Mouse (Mus musculus) CH12.LX (cell line): ENCODE measurements at regions not wholly inside any gene's neighbourhood (a gene's known extent, or its start where the extent isn't known, plus 50 kb on each side); places are given as distances from the start of the nearest gene placed in this dataset.

ENCODE experiments used
- DNase-seq: peaks from one replicate; pipeline ENCODE4 v3.0.0-alpha.2; 2013; ENCODE audit errors: extremely low read depth
- H3K27ac ChIP-seq: 2 replicates; pipeline ENCODE4 v1.5.1; 2012; ENCODE audit warnings: low read depth, mild to moderate bottlenecking, control low read depth, moderate library complexity; ENCODE audit not compliant: insufficient read depth
- H3K27me3 ChIP-seq: replicated peaks from 2 replicates; pipeline ENCODE3; 2012; ENCODE audit warnings: inconsistent platforms
- H3K36me3 ChIP-seq, 2 experiments: replicated peaks in 1 of 2; 2 replicates each; pipeline versions ENCODE3 to v1.6.1; 2012; ENCODE audit warnings: inconsistent platforms in 1 of 2, low read length in 1 of 2, mild to moderate bottlenecking in 1 of 2, mixed read lengths in 1 of 2, moderate library complexity in 1 of 2; ENCODE audit not compliant: control insufficient read depth in 1 of 2, insufficient read depth in 1 of 2
- H3K4me1 ChIP-seq, 2 experiments: 2 replicates each; pipeline ENCODE4 v1.6.1; 2012; ENCODE audit warnings: inconsistent platforms in 1 of 2, moderate library complexity in 1 of 2; ENCODE audit not compliant: insufficient read depth in 2 of 2, control insufficient read depth in 1 of 2
- H3K4me2 ChIP-seq: 2 replicates; pipeline ENCODE4 v1.6.1; 2012; ENCODE audit warnings: low read depth, mild to moderate bottlenecking, control low read depth; ENCODE audit not compliant: poor library complexity, insufficient read depth, severe bottlenecking
- H3K4me3 ChIP-seq, 3 experiments: fragments of 150-350 bp in 1 of 3; sonication (generic) in 1 of 3; replicated peaks in 1 of 3; 2 replicates each; pipeline versions ENCODE3 to v1.5.1; 2011 to 2012; ENCODE audit warnings: low read depth in 2 of 3, low read length in 2 of 3, mild to moderate bottlenecking in 2 of 3, moderate library complexity in 2 of 3, control low read depth in 1 of 3, improper control_type of control experiment in 1 of 3, inconsistent platforms in 1 of 3, mixed read lengths in 1 of 3; ENCODE audit not compliant: poor library complexity in 1 of 3
- H3K79me2 ChIP-seq: replicated peaks from 2 replicates; pipeline ENCODE4 v1.6.1; 2012; ENCODE audit warnings: mild to moderate bottlenecking, moderate library complexity; ENCODE audit not compliant: control insufficient read depth, poor library complexity, insufficient read depth, severe bottlenecking; ENCODE audit errors: extremely low read depth
- H3K9ac ChIP-seq: 2 replicates; pipeline ENCODE4 v1.6.1; 2012; ENCODE audit warnings: low read depth, mild to moderate bottlenecking, control low read depth, moderate library complexity; ENCODE audit not compliant: insufficient read depth
- H3K9me3 ChIP-seq: replicated peaks from 2 replicates; pipeline ENCODE3; 2012; ENCODE audit warnings: low read length, inconsistent platforms, mixed read lengths
- CTCF ChIP-seq, 2 experiments: IDR thresholded peaks in 1 of 2; conservative IDR thresholded peaks in 1 of 2; 2 replicates each; pipeline ENCODE4 v1.5.1; 2011 to 2012; ENCODE audit warnings: low read depth in 2 of 2, low read length in 2 of 2, improper control_type of control experiment in 1 of 2, inconsistent platforms in 1 of 2, mild to moderate bottlenecking in 1 of 2, moderate library complexity in 1 of 2
- ELF1 ChIP-seq: IDR thresholded peaks from 2 replicates; pipeline ENCODE4 v1.6.1; 2014; ENCODE audit warnings: low read depth, mild to moderate bottlenecking, inconsistent platforms, low read length, improper control_type of control experiment
- EP300 ChIP-seq: IDR thresholded peaks from 2 replicates; pipeline ENCODE4 v1.6.1; 2011; ENCODE audit warnings: low read length, improper control_type of control experiment
- GABPA ChIP-seq: IDR thresholded peaks from 2 replicates; pipeline ENCODE4 v1.6.1; 2012; ENCODE audit warnings: low read depth, low read length, improper control_type of control experiment, inconsistent platforms; ENCODE audit not compliant: insufficient replicate concordance
- HCFC1 ChIP-seq: IDR thresholded peaks from 2 replicates; pipeline ENCODE4 v1.6.1; 2012; ENCODE audit warnings: low read depth, mild to moderate bottlenecking, inconsistent platforms, low read length, improper control_type of control experiment
- JUN ChIP-seq: IDR thresholded peaks from 2 replicates; pipeline ENCODE4 v1.6.1; 2011; ENCODE audit warnings: low read depth, mild to moderate bottlenecking, low read length, improper control_type of control experiment, moderate library complexity; ENCODE audit not compliant: insufficient read depth
- JUND ChIP-seq: conservative IDR thresholded peaks from 2 replicates; pipeline ENCODE4 v1.6.1; 2011; ENCODE audit warnings: low read depth, low read length, improper control_type of control experiment
- MAZ ChIP-seq: IDR thresholded peaks from 2 replicates; pipeline ENCODE4 v1.6.1; 2012; ENCODE audit warnings: low read depth, mild to moderate bottlenecking, inconsistent platforms, low read length, improper control_type of control experiment, moderate library complexity
- MEF2A ChIP-seq: IDR thresholded peaks from 2 replicates; pipeline ENCODE4 v1.6.1; 2014; ENCODE audit warnings: low read depth, mild to moderate bottlenecking, inconsistent platforms, low read length, improper control_type of control experiment, borderline replicate concordance
- NRF1 ChIP-seq: IDR thresholded peaks from 2 replicates; pipeline ENCODE4 v1.6.1; 2014; ENCODE audit warnings: low read depth, mild to moderate bottlenecking, inconsistent platforms, low read length, improper control_type of control experiment, moderate library complexity
- PAX5 ChIP-seq: IDR thresholded peaks from 2 replicates; pipeline ENCODE4 v1.6.1; 2012; ENCODE audit warnings: low read length, inconsistent platforms, mixed read lengths
- RCOR1 ChIP-seq: conservative IDR thresholded peaks from 2 replicates; pipeline ENCODE4 v1.6.1; 2012; ENCODE audit warnings: low read depth, mild to moderate bottlenecking, inconsistent platforms, low read length, improper control_type of control experiment
- SMC3 ChIP-seq: IDR thresholded peaks from 2 replicates; pipeline ENCODE4 v1.6.1; 2011; ENCODE audit warnings: low read depth, low read length, improper control_type of control experiment
- UBTF ChIP-seq: IDR thresholded peaks from 2 replicates; pipeline ENCODE4 v1.6.1; 2012; ENCODE audit warnings: low read depth, mild to moderate bottlenecking, inconsistent platforms, low read length, improper control_type of control experiment, moderate library complexity
- USF1 ChIP-seq: IDR thresholded peaks from 2 replicates; pipeline ENCODE4 v1.6.1; 2014; ENCODE audit warnings: low read depth, mild to moderate bottlenecking, inconsistent platforms, low read length, improper control_type of control experiment
- ZC3H11A ChIP-seq: IDR thresholded peaks from 2 replicates; pipeline ENCODE4 v1.6.1; 2012; ENCODE audit warnings: low read depth, mild to moderate bottlenecking, inconsistent platforms, low read length, improper control_type of control experiment
- ZKSCAN1 ChIP-seq: IDR thresholded peaks from 2 replicates; pipeline ENCODE4 v1.6.1; 2012; ENCODE audit warnings: low read depth, inconsistent platforms, low read length, improper control_type of control experiment, borderline replicate concordance
- ZMIZ1 ChIP-seq: IDR thresholded peaks from 2 replicates; pipeline ENCODE4 v1.6.1; 2012; ENCODE audit warnings: low read depth, mild to moderate bottlenecking, inconsistent platforms, low read length, improper control_type of control experiment
- ZNF384 ChIP-seq: IDR thresholded peaks from 2 replicates; pipeline ENCODE4 v1.6.1; 2012; ENCODE audit warnings: low read depth, low read length, improper control_type of control experiment, inconsistent platforms
- dilution Hi-C: fragments of 300-500 bp; cut with MboI; formaldehyde crosslinking; loops from 2 replicates; pipeline ENCODE4 v1.14.3; 2020; ENCODE audit warnings: low sequenced_read_pairs; ENCODE audit not compliant: extremely low pct_unique_long_range_greater_than_20kb, extremely low pct_ligation_motif_present
- in situ Hi-C: fragments of 300-500 bp; cut with MboI; formaldehyde crosslinking; loops from 3 replicates; pipeline ENCODE4 v1.14.3; 2019; ENCODE audit warnings: low sequenced_read_pairs, low pct_ligation_motif_present, low pct_unique_long_range_greater_than_20kb, mixed read lengths

DNA sequence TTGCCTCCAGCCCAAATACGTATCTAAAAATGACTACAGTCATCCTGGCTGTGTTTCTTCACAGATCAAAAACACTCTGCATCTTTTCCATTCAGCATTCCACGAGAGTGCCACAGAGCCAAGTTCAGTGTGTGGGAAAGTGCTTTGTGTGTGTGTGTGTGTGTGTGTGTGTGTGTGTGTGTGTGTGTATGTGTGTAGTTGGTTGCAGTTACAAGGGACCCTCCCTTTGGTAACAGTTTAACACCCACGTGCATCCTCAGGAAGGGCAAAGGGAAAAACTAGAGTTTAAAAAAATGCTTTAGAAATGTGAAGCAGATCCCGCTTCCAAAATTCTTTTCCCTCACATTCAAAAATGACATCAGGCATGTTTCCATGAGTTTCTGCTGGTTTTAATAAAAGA lies 582.4 kb downstream of the Ebf1 start:
- no peak for TF ChIP-seq ZC3H11A
- TF ChIP-seq EP300 = no peak
- no peak for TF ChIP-seq ZNF384
- TF ChIP-seq USF1 = no peak
- TF ChIP-seq GABPA = no peak
- no peak for TF ChIP-seq SMC3
- TF ChIP-seq ZMIZ1 = no peak
- no peak for TF ChIP-seq RCOR1
- no peak for TF ChIP-seq ELF1
- TF ChIP-seq NRF1 = no peak
- TF ChIP-seq, all 38 proteins: peak for 0

GRCm38 (mm10) chr11:45200714-45201405 lies 583.7 kb downstream of the Ebf1 start:
- dilution Hi-C loops (no loop called here), in situ Hi-C loops (no loop called here)
- DNase-seq = no peak
- Histone ChIP-seq H3K27ac (no peak overlapping the region), H3K4me1 (no peaks in the 10 kb centered on the region), H3K27me3 (peaks cover 1% of the 10 kb centered on the region), H3K9me3 (no peaks in the 10 kb centered on the region), H3K9ac (no peak overlapping the region), H3K4me2 (no peak overlapping the region; the same call in 1 of the 2 replicates), H3K79me2 (no peaks in the 10 kb centered on the region), H3K36me3 (no peaks in the 10 kb centered on the region), H3K4me3 (no peak overlapping the region)
- no peak for TF ChIP-seq CTCF (conservative IDR thresholded peaks at IDR 0.05 in 1 of 2, IDR thresholded peaks at IDR 0.05 in 1 of 2; ENCODE audit: low read depth in 2 of 2, low read length in 2 of 2)
- no peak for TF ChIP-seq ZKSCAN1
- no peak for TF ChIP-seq JUN
- no peak for TF ChIP-seq PAX5
- TF ChIP-seq MEF2A = no peak
- TF ChIP-seq HCFC1 = no peak
- no peak for TF ChIP-seq MAZ
- TF ChIP-seq JUND = no peak
- TF ChIP-seq ZNF384 = no peak
- no peak for TF ChIP-seq UBTF
- TF ChIP-seq NRF1 = no peak

More for the DNA sequence above, 582.4 kb downstream of the Ebf1 start:
- in situ Hi-C loops = no loop called here
- no peak overlapping the region for H3K4me3 ChIP-seq
- no peaks in the 10 kb centered on the region for H3K79me2 ChIP-seq
- no peak overlapping the region for H3K9ac ChIP-seq
- H3K36me3 ChIP-seq = no peaks in the 10 kb centered on the region
- DNase-seq = no peak
- H3K4me1 ChIP-seq = no peaks in the 10 kb centered on the region
- no peaks in the 10 kb centered on the region for H3K9me3 ChIP-seq
- no peak overlapping the region for H3K27ac ChIP-seq
- H3K27me3 ChIP-seq = peaks cover 1% of the 10 kb centered on the region
- H3K4me2 ChIP-seq = no peak overlapping the region
- dilution Hi-C loops = no loop called here
